Mouse (Mus musculus) WW6 (cell line): ENCODE measurements around the gene Nfia.

Source experiments
- DNase-seq: peaks from one replicate; pipeline ENCODE4 v3.0.0-alpha.2; 2013; ENCODE audit warnings: low read depth, low spot score

Gene Nfia

GRCm38 (mm10) chr4:98002206-98002605 is 229.7 kb downstream of the Nfia start:
- DNase-seq, result no peak

- DNase-seq, result no peak
Observed at GRCm38 (mm10) chr4:98003323-98004107, 231.0 kb downstream of the Nfia start.

- DNase-seq, result no peak
Observed at GRCm38 (mm10) chr4:98004108-98004625, 231.6 kb downstream of the Nfia start.

GRCm38 (mm10) chr4:98004986-98005385 is 232.5 kb downstream of the Nfia start:
- DNase-seq, result no peak

GRCm38 (mm10) chr4:98008814-98009368 is 236.4 kb downstream of the Nfia start:
- no peak for DNase-seq

- DNase-seq, result no peak
Observed at GRCm38 (mm10) chr4:98009966-98010365, 237.4 kb downstream of the Nfia start.

- DNase-seq, result no peak
Observed at GRCm38 (mm10) chr4:98019811-98020210, 247.3 kb downstream of the Nfia start.

- DNase-seq, result no peak
Observed at GRCm38 (mm10) chr4:98020836-98021235, 248.3 kb downstream of the Nfia start.

GRCm38 (mm10) chr4:98023245-98023792 is 250.8 kb downstream of the Nfia start:
- DNase-seq, result no peak

GRCm38 (mm10) chr4:98027412-98027811 is 254.9 kb downstream of the Nfia start:
- no peak for DNase-seq

GRCm38 (mm10) chr4:98031871-98032270 is 259.3 kb downstream of the Nfia start:
- DNase-seq, result no peak

- no peak for DNase-seq
Observed at GRCm38 (mm10) chr4:98032332-98032731, 259.8 kb downstream of the Nfia start.

- DNase-seq, result no peak
Observed at GRCm38 (mm10) chr4:98039095-98039494, 266.6 kb downstream of the Nfia start.

- DNase-seq, result no peak
Observed at GRCm38 (mm10) chr4:98040179-98040578, 267.6 kb downstream of the Nfia start.

- no peak for DNase-seq
Observed at GRCm38 (mm10) chr4:98044611-98045010, 272.1 kb downstream of the Nfia start.

GRCm38 (mm10) chr4:98047369-98047768 is 274.8 kb downstream of the Nfia start:
- no peak for DNase-seq

GRCm38 (mm10) chr4:98049584-98049983 is 277.1 kb downstream of the Nfia start:
- DNase-seq, result no peak

- no peak for DNase-seq
Observed at GRCm38 (mm10) chr4:98050003-98050620, 277.6 kb downstream of the Nfia start.

GRCm38 (mm10) chr4:98050781-98051180 is 278.2 kb downstream of the Nfia start:
- DNase-seq, result no peak

GRCm38 (mm10) chr4:98051326-98051725 is 278.8 kb downstream of the Nfia start:
- no peak for DNase-seq

- no peak for DNase-seq
Observed at GRCm38 (mm10) chr4:98055036-98055435, 282.5 kb downstream of the Nfia start.

GRCm38 (mm10) chr4:98056396-98057020 is 284.0 kb downstream of the Nfia start:
- DNase-seq, result no peak
